Mouse (Mus musculus) erythroblast, adult 5-6 weeks (primary cell): Measurements from ENCODE around the gene Tns2. TPM values are rescaled to one million over a fixed set of nuclear protein-coding genes. Genes with fewer than 3 reads are reported as not detected.
"Not testable (repeated sequence)": the region's sequence is repeated elsewhere in the genome, so short reads cannot be mapped to it uniquely, and the experiment has no call there.

ENCODE experiments used
- ATAC-seq: replicated peaks from 2 replicates; pipeline ENCODE4 v1.8.0; 2016; ENCODE audit warnings: moderate number of reproducible peaks, mild to moderate bottlenecking, moderate TSS enrichment, inconsistent platforms; ENCODE audit not compliant: poor library complexity, low FRiP score, severe bottlenecking
- total RNA-seq, 2 experiments: library from RNA; stranded (forward) in 1 of 2; stranded (reverse) in 1 of 2; fragments of 150-400 nt in 1 of 2; fragments of 200-764, 138-1000 nt in 1 of 2; gene quantifications; 2 replicates each; pipeline versions ENCODE4 v1.2.3 to v1.2.4; 2015 to 2017; ENCODE audit warnings: low replicate concordance in 2 of 2

Tns2 gene
- total RNA-seq, 2 experiments from 2014 or later: not detected

GRCm38 (mm10) chr15:102133314-102133713, 33.1 kb downstream of the Tns2 start:
- ATAC-seq: no peak

GRCm38 (mm10) chr15:102134709-102135108, 34.5 kb downstream of the Tns2 start:
- no peak for ATAC-seq

GRCm38 (mm10) chr15:102135522-102136128, 35.4 kb downstream of the Tns2 start:
- ATAC-seq: peak; percentile 8

GRCm38 (mm10) chr15:102136129-102136758, 36.0 kb downstream of the Tns2 start, which contains the start of gene Spryd3:
Gene Spryd3 (minus strand): TSS chr15:102136234.
- ATAC-seq: peak; percentile 98

- ATAC-seq: no peak
Measured at GRCm38 (mm10) chr15:102141120-102141519, 40.9 kb downstream of the Tns2 start.

- no peak for ATAC-seq
Measured at GRCm38 (mm10) chr15:102142914-102143912, 43.0 kb downstream of the Tns2 start.

- ATAC-seq: no peak
Measured at GRCm38 (mm10) chr15:102144274-102144711, 44.1 kb downstream of the Tns2 start, which contains the start of gene Igfbp6. Gene Igfbp6 (plus strand): TSS chr15:102144362.

GRCm38 (mm10) chr15:102144726-102145125, 44.5 kb downstream of the Tns2 start:
- no peak for ATAC-seq

- no peak for ATAC-seq
Measured at GRCm38 (mm10) chr15:102145330-102145729, 45.1 kb downstream of the Tns2 start.

GRCm38 (mm10) chr15:102146089-102146488, 45.9 kb downstream of the Tns2 start:
- no peak for ATAC-seq

- ATAC-seq: peak; percentile 58; the same call in 1 of the 2 replicates
Measured at GRCm38 (mm10) chr15:102146882-102147281, 46.7 kb downstream of the Tns2 start.

- no peak for ATAC-seq
Measured at GRCm38 (mm10) chr15:102147674-102148402, 47.6 kb downstream of the Tns2 start.

- ATAC-seq: no peak
Measured at GRCm38 (mm10) chr15:102149561-102149960, 49.3 kb downstream of the Tns2 start.

- ATAC-seq: peak; percentile 84
Measured at GRCm38 (mm10) chr15:102150301-102151135, 50.3 kb downstream of the Tns2 start, which contains the start of gene Soat2. Gene Soat2 (plus strand): TSS chr15:102150526.

- ATAC-seq: no peak
Measured at GRCm38 (mm10) chr15:102152646-102153045, 52.4 kb downstream of the Tns2 start.

- ATAC-seq: not testable (repeated sequence)
Measured at GRCm38 (mm10) chr15:102155006-102155405, 54.8 kb downstream of the Tns2 start.

- no peak for ATAC-seq
Measured at GRCm38 (mm10) chr15:102156836-102157235, 56.6 kb downstream of the Tns2 start.

GRCm38 (mm10) chr15:102160415-102161060, 60.3 kb downstream of the Tns2 start:
- no peak for ATAC-seq
